Mouse (Mus musculus) adipocyte (in vitro differentiated cells): ENCODE results near the gene Hsd17b14.
"Not testable (repeated sequence)": the region's sequence is repeated elsewhere in the genome, so short reads cannot be mapped to it uniquely, and the experiment has no call there.

Source experiments
- DNase-seq: peaks from one replicate; pipeline ENCODE4 v3.0.0-alpha.2; 2016; ENCODE audit warnings: low spot score

Gene Hsd17b14

GRCm38 (mm10) chr7:45554744-45555143, at the start of gene Hsd17b14:
Gene Hsd17b14 (plus strand): TSS chr7:45554893.
- no peak for DNase-seq

DNA sequence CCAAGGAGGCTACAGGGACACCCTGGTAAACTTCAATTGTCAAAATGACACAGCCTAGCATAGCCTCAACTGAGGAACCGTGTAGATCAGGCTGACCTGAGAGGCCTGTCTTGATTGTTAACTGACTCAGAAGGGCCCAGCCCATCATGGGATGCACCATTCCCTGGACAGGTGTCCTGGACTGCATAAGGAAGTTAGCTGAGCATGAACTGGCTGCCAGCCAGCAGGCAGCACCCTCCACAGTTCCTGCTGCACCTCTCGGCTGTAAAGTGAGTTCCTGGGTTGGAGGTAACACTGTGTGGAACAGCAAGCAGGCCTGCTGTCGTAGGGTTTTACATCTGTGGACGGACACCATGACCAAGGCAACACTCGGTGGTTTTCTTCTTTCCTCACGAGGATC, 47.1 kb upstream of the Hsd17b14 start:
- DNase-seq: no peak

DNA sequence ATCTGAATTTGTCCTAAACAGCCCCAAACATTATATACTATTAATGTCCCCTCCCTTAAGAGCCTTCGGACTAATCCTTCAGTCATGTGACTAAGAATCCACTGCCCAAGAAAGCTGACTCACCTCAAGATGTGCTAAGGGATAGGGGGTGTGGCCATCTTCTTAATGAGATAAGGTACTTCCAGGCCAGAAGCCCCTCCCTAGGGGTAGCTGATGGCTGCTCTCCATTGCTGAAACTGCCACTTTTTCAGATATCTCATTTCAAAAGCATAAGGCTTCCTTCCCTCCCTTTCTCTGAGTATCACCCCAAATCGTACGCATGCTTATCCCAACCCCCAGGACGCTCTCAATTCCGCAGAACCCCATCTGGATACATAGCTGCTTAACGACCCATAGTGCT, 46.1 kb upstream of the Hsd17b14 start:
- no peak for DNase-seq

GRCm38 (mm10) chr7:45509181-45509882, 45.4 kb upstream of the Hsd17b14 start:
- DNase-seq: no peak

- peak; percentile 91 for DNase-seq
These were observed 44.5 kb upstream of the Hsd17b14 start, which contains the start of gene Nucb1 for GRCm38 (mm10) chr7:45509912-45510787. Gene Nucb1 (minus strand): TSS chr7:45510406.

DNA sequence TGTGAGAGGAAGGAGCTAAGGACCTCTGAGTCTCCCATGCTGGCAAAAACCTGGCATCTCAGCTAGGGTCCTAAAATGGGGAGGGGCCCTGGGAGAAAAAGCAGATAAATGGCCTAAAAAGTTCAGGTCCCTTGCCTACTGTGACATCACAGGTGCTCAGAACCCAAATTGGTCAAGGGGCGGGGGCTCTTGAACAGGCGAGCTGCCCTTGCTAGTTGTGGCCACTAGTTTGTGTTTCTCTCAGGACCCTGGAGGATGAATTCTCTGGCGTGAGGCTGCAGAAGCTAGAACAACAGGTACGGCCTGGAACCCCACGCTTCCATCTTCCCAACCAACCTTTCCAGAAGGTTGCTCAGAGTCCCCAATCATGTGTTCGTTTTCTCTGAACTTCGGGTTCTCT, 40.3 kb upstream of the Hsd17b14 start:
- DNase-seq: no peak

DNA sequence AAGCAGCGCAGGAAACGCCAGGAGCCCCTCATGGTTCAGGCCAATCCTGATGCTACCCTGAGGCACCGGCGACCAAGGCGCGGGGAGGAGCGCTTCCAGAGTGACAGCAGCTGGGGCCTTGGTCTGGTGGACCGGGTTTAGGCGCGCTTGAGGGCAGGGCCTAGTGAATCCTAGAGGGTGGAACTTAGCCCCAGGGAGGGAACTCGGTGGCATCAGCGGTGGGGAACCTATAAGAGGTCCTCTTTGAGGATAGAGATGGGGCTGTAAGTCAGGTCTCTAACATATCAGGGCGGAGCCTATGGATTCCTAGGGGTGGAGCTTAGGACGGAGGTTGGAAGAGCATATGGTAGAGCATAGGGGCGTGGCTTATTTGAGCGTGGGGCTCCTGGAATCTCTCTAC, 39.3 kb upstream of the Hsd17b14 start:
- DNase-seq: no peak

DNA sequence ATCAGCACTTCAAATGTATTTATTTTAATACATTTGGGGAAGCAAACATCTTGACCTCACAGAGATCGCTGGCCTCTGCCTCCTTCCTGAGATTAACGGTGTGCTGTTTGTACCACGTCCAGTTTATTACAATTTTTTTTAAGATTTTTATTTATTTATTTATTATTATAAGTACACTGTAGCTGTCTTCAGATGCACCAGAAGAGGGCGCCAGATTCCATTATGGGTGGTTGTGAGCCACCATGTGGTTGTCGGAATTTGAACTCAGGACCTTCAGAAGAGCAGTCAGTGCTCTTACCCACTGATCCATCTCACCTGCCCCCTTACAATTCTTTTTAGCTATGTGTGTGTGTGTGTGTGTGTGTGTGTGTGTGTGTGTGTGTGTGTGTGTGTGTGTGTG, 37.8 kb upstream of the Hsd17b14 start:
- not testable (repeated sequence) for DNase-seq

- DNase-seq: no peak
These were observed 36.1 kb upstream of the Hsd17b14 start for GRCm38 (mm10) chr7:45518618-45519017.

DNA sequence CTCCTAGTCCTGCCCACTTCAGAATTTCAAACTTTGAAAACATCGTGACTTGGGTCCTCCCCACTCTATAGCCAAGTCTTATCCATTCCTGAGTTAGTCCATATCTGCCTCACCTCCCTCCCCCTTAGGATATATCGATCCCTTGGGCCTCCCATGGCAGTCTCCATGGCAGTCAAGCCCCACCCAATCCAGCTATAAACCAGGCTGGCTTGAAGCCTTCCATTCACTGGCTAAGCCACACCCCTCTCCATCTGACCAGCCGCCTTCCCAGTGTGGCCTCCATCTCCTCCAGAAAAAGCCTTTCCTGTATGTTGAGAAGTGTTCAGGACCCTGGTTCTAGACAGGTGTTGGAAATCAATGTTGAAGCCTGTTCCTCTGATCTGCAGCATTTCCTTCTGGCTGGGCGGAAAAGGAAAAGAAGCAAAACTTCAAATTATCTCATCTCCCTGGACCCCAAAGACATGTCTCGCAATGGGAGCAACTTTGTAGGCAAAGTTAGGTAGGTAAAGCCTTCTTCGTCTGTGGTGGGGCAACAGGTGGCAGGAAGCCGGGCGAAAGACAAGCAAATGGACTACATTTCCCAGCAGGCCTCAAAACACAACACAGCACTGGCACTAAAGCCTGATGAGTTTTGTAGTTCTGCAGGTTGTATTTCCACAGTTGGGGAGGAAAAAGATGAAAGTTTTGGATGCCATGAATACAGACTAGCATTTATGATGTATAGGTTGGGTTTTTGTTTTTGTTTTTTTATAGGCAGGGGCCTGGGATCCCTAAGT, 35.2 kb upstream of the Hsd17b14 start:
- DNase-seq: no peak

GRCm38 (mm10) chr7:45520605-45521004, 34.1 kb upstream of the Hsd17b14 start:
- no peak for DNase-seq

DNA sequence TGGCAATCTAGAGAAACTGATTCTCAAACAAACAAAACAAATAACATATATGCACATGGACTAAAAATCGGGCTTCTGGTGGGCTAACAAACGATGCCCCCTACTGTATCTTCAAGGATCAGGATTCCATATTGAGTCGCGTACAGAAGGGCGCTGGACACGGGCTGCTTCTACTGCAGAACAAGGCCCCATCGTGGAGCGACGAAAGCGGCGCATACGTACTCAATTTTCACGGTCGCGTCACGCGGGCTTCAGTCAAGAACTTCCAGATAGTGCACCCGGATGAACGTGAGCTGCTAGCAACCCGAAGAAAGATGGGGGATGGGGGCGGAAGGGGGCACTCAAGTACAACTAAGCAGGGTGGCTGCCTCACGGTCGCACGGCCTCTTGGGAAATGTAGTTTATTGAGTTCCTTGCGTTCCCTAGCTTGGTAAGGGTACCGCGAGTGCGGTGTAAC, 32.9 kb upstream of the Hsd17b14 start:
- no peak for DNase-seq

DNA sequence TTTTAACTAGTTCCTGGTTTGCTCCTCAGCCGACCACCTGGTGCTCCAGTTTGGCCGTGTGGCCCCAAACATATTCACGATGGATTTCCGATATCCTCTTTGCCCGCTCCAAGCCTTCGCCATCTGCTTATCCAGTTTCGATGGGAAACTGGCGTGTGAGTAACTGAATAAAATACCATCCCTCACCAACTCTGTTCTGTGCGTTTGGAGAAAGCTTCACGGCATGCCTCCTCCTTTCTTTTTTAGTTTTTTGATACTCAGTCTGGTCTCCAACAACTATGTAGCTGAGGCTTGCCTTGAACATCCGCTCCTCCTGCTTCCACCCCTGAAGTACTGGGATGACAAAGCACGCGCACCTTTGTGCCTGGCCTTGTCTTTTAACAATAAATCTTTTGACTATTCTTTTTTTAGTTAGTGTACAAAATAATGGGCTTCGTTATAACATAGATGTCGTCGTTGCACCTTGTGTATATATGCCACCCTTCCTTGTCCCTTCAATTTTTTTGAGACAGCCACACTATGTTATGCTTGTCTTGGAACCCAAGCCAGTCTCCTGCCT, 32.4 kb upstream of the Hsd17b14 start:
- no peak for DNase-seq

DNA sequence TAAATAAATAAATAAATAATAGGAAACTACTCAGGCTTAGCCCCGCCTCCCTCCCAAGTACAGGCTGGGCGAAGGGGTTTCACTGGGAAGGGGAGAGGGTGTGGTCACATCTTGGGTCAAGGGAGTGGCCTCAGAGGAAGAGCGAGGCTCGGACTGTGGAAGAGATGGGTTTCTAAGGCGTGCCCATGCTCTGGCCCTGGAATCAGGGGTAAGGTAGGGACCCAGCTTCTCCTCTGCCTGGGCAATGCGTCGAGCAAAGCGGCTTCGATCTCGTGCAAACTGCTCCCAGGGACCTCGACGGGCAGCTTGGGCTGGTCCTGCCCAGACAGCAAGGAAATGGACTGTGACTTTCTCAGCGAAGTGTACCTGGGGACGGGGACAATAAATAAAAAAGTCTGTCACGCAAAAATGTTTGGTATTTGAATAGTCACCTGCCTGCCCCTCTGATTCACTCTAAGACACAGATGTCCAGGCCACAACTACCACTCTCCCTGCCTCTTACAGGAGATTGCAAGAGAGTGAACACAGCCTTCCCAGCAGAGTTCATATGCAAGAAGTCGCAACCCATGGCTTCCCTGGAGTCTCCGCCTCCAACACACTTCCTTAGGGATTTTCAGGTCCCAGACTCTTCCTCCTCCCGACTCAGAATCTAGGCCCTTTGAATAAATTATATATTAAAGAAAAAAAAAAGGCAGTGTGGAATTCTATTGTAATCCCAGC, 31.6 kb upstream of the Hsd17b14 start:
- no peak for DNase-seq

GRCm38 (mm10) chr7:45523678-45524170, 31.0 kb upstream of the Hsd17b14 start:
- DNase-seq: no peak

DNA sequence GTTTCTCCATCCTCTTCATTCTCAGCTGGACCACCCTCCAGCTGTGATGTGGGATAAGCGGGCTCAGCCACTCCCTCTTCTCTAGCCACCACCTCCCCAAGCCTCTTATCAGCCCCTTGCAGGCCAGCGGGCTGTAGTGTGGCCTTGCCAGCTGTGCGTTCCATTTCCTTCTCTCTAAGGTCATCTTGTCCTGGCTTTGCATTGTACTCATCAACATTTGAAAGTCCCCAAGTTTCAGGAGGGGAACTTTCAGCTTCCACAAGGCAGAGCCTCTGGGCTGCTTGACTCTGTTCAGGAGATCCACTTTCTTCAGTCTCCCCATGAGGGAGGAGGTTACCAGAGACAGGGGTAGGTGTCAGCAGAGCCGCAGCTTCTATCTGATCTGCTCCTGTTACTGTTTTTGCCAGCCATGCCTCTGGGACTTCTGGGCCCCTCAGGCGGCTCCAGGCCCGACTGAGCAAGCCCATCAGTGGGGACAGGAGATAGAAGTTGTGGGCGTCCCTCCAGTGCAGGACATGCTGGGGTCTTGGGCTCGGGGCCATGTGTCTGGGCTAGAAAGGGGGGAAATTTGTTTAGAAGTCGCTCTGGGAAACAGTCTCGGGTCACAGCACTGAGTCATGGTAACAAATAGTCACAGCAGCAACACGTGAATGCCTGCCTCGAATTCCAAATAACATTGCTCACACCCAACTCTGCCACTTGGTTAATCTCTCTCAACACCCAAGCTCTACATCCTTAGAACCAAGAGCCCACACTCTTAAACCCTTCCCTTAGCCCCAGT, 29.7 kb upstream of the Hsd17b14 start:
- DNase-seq: peak; percentile 47

- DNase-seq: peak; percentile 93
These were observed 28.8 kb upstream of the Hsd17b14 start, which contains the start of the genes Ppp1r15a and Plekha4 for GRCm38 (mm10) chr7:45525809-45526473. Gene Ppp1r15a (minus strand): TSS chr7:45526268. Gene Plekha4 (plus strand): TSS chr7:45526330.

GRCm38 (mm10) chr7:45526474-45527120, 28.1 kb upstream of the Hsd17b14 start:
- peak; percentile 53 for DNase-seq

GRCm38 (mm10) chr7:45527169-45527568, 27.5 kb upstream of the Hsd17b14 start:
- DNase-seq: not testable (repeated sequence)
